Mouse (Mus musculus): ENCODE results near the gene Rpp25l.
"Not testable (repeated sequence)": the region's sequence is repeated elsewhere in the genome, so short reads cannot be mapped to it uniquely, and the experiment has no call there.

DNA sequence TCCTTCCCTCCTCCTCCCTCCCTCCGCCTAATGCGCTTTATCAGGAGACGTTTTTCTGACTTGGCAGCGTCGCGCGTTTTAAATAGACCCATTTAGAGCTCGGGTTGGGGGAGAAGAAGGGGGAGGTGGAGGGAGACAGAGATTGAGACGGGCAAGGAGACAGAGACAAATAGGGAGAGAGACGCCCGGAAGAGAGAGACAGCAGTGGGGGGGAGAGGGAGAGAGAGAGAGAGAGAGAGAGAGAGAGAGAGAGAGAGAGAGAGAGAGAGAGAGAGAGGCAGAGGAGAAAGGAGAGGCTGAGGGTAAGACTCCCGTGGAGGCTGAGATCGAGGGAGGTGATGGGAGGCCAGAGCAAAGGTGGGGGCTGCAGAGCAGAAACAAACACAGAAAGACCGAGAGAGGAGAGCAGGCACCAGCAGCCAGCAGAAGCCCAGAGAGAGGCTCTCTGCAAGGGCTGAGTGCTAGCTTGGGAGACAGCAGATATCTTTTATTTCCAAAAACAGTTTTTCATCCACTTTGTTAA is 28.3 kb downstream of the Rpp25l start:
- not testable (repeated sequence) for TF ChIP-seq ZNF384 (IDR thresholded peaks at IDR 0.05; ENCODE audit: low read depth, low read length); GABPA (IDR thresholded peaks at IDR 0.05; ENCODE audit: low read depth, low read length); SIN3A (IDR thresholded peaks at IDR 0.05; ENCODE audit: low read length); POLR2A (IDR thresholded peaks at IDR 0.05; ENCODE audit: control insufficient read depth in 1 of 2, insufficient read depth in 1 of 2, low read depth in 1 of 2, low read length in 2 of 2, poor library complexity in 1 of 2); JUND (IDR thresholded peaks at IDR 0.05; ENCODE audit: low read depth, low read length); ETS1 (IDR thresholded peaks at IDR 0.05; ENCODE audit: low read depth, low read length); ELF1 (IDR thresholded peaks at IDR 0.05; ENCODE audit: low read depth, low read length); CTCF (IDR thresholded peaks at IDR 0.05 in 2 of 3, conservative IDR thresholded peaks at IDR 0.05 in 1 of 3; ENCODE audit: control insufficient read depth in 1 of 3, insufficient read depth in 1 of 3, low read depth in 2 of 3, low read length in 3 of 3, poor library complexity in 1 of 3, severe bottlenecking in 1 of 3); TCF12 (IDR thresholded peaks at IDR 0.05; ENCODE audit: low read depth, low read length); HCFC1 (IDR thresholded peaks at IDR 0.05; ENCODE audit: low read depth, low read length); GATA1 (IDR thresholded peaks at IDR 0.05; ENCODE audit: low read depth, low read length); EP300 (IDR thresholded peaks at IDR 0.05; ENCODE audit: low read depth in 1 of 2, low read length in 2 of 2)

Measured in MEL (cell line).